Mouse (Mus musculus) megakaryocyte-erythroid progenitor cell, adult 5 weeks (primary cell): ENCODE data around the gene 4933434E20Rik. TPM values are rescaled to one million over a fixed set of nuclear protein-coding genes. Genes with fewer than 3 reads are reported as not detected.

Experiments used
- polyA plus RNA-seq: library from polyadenylated mRNA; stranded (reverse); fragments of >175 nt; gene quantifications from 2 replicates; pipeline ENCODE4 v1.2.3, GENCODE M21; 2012

4933434E20Rik gene
- polyA plus RNA-seq: 18.3 and 22.3 TPM in 2 replicates

GRCm38 (mm10) chr3:90051441-90052350 lies at the start of gene 4933434E20Rik:
4933434E20Rik (plus strand) TSS chr3:90051636.

GRCm38 (mm10) chr3:90052351-90053241 lies 1.2 kb downstream of the 4933434E20Rik start, which contains the start of gene Ubap2l:
Ubap2l (minus strand) TSS chr3:90052628.

GRCm38 (mm10) chr3:90072294-90072693 lies 20.9 kb downstream of the 4933434E20Rik start, which contains the start of gene Tpm3:
Tpm3 (plus strand) TSS chr3:90072649.

GRCm38 (mm10) chr3:90103938-90104337 lies 52.5 kb downstream of the 4933434E20Rik start, which contains the start of gene Nup210l:
Nup210l (plus strand) TSS chr3:90104132.

Other genes starting within 250 kb of the 4933434E20Rik start
- gene She, start 220.3 kb upstream of the 4933434E20Rik start, polyA plus RNA-seq: 0.02 and 0.03 TPM in 2 replicates
- 22.2 and 31.3 TPM in 2 replicates for gene Il6ra, start 138.4 kb upstream of the 4933434E20Rik start, polyA plus RNA-seq
- gene Atp8b2, start 88.1 kb upstream of the 4933434E20Rik start, polyA plus RNA-seq: 11.9 and 18.6 TPM in 2 replicates
- gene Hax1, start 52.9 kb upstream of the 4933434E20Rik start, polyA plus RNA-seq: 25.8 and 34.8 TPM in 2 replicates
- 125 and 126 TPM in 2 replicates for gene Ubap2l, start 992 bp downstream of the 4933434E20Rik start, polyA plus RNA-seq
- 366 and 435 TPM in 2 replicates for gene Tpm3, start 21.0 kb downstream of the 4933434E20Rik start, polyA plus RNA-seq
- 0.07 and 0.08 TPM in 2 replicates for gene Nup210l, start 52.5 kb downstream of the 4933434E20Rik start, polyA plus RNA-seq
- 220 and 293 TPM in 2 replicates for gene Rps27, start 162.0 kb downstream of the 4933434E20Rik start, polyA plus RNA-seq
- gene Rab13, start 162.1 kb downstream of the 4933434E20Rik start, polyA plus RNA-seq: 3.8 and 4.4 TPM in 2 replicates
- 116 and 122 TPM in 2 replicates for gene Jtb, start 180.0 kb downstream of the 4933434E20Rik start, polyA plus RNA-seq
- not detected in 2 replicates for gene Creb3l4, start 191.9 kb downstream of the 4933434E20Rik start, polyA plus RNA-seq
- 12.1 and 13.0 TPM in 2 replicates for gene Slc39a1, start 196.5 kb downstream of the 4933434E20Rik start, polyA plus RNA-seq
- gene Crtc2, start 202.5 kb downstream of the 4933434E20Rik start, polyA plus RNA-seq: 123 and 136 TPM in 2 replicates
- gene Dennd4b, start 213.5 kb downstream of the 4933434E20Rik start, polyA plus RNA-seq: 90.1 and 99.5 TPM in 2 replicates
- gene Gatad2b, start 241.5 kb downstream of the 4933434E20Rik start, polyA plus RNA-seq: 6.1 and 6.7 TPM in 2 replicates